12 mouse cellular contexts compared by ENCODE assay signal in genomic region chr15:91680116-91680515, GRCm38 (mm10).
"Had no signal": no experiment of that assay in that cellular context is flagged by ENCODE, and none has a peak within 500 bp of the region (broad histone marks: within the 10 kb centered on the region; RNA-seq: fewer than 3 reads in every experiment).

No protein-coding gene starts in this region.

- H3K27ac ChIP-seq: kidney, embryonic 15.5 days; limb, embryonic 13.5 days; liver, embryonic 14.5 days; midbrain, embryonic 10.5 days; midbrain, embryonic 15.5 days; neural tube, embryonic 13.5 days had no signal

- DNase-seq: kidney, adult 18-20 months; kidney, postnatal 14 days; left cerebral cortex, postnatal 4 days; lung, adult 18-20 months; right cerebral cortex, postnatal 14 days; thymus, postnatal 4 days had no signal

- H3K36me3 ChIP-seq: kidney, embryonic 15.5 days; midbrain, embryonic 10.5 days; midbrain, embryonic 15.5 days; neural tube, embryonic 13.5 days had no signal

- H3K4me1 ChIP-seq: kidney, embryonic 15.5 days; limb, embryonic 13.5 days; midbrain, embryonic 10.5 days; midbrain, embryonic 15.5 days; neural tube, embryonic 13.5 days had no signal

- ATAC-seq: midbrain, embryonic 15.5 days had no signal

- H3K27me3 ChIP-seq: kidney, embryonic 15.5 days; limb, embryonic 13.5 days; midbrain, embryonic 15.5 days; neural tube, embryonic 13.5 days had no signal

- H3K4me3 ChIP-seq: kidney, embryonic 15.5 days; limb, embryonic 13.5 days; midbrain, embryonic 10.5 days; midbrain, embryonic 15.5 days; neural tube, embryonic 13.5 days had no signal
